Mouse (Mus musculus): ENCODE data around the gene Cpt1c. TPM values are rescaled to one million over a fixed set of nuclear protein-coding genes. Genes with fewer than 3 reads are reported as not detected.

Gene Cpt1c
- polyA plus RNA-seq (2014; fragmentation: Illumina TruSeq; extraction: RNeasy Lipid Tissue Mini Kit (QIAGEN cat#74804); ENCODE audit: low read depth, low replicate concordance) = not detected

GRCm38 (mm10) chr7:44974383-44975116 is at the start of gene Cpt1c:
TSS of gene Cpt1c (minus strand) at chr7:44974851.

GRCm38 (mm10) chr7:45017242-45018061 is 42.8 kb upstream of the Cpt1c start, which contains the start of gene Rras:
TSS of gene Rras (plus strand) at chr7:45017961.

DNA sequence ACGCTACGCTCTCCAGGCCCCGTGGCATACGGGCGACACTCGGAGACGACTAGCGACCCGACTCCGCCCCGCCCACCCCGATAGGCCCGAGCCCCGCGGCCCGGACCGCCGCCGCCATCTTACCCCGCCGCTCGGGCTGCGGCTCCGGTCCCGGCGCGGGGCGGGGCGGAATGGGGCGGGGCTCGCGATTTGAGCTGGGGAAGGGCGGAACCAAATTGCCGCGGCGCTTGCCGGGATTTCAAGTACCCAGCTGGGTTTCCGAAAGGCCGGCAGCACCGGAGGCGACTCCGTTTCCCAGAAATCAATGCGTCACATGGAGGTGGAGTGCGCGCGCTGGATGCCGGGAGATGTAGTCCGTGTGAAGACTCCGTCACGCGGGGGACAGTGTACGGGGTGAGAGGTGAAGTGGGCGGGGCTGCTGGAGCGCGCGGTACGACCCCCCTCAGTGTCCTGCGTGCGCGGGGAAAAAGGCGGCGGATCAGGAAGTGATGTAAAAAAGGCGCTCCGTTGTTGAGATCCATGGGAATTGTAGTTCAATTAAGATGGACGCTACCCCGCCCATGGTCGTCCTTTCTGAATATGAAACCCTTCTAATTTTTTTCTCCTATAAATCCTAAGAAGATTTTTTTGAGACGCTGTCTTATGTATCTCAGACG is 41.4 kb upstream of the Cpt1c start, which contains the start of gene Scaf1:
Scaf1 (minus strand) TSS at position 407 of the 656 bp plus-strand sequence.

DNA sequence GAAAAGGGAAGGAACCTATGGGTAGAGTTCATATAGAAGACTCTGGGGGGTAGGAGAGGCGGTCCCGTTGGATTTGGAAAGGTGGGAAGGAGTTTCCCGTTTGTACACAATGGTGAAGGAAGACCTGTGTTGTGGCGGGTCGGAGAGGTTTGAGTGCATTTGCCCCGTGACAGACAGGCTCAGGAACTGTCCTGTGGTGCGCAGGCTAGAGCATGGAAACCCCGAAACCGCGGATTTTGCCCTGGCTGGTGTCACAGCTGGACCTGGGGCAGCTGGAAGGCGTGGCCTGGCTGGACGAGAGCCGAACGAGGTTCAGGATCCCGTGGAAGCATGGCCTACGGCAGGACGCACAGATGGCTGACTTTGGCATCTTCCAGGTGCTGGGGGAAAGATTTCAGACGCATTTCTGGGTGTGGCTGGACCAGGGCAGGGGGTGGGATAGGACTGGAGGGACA is 23.9 kb upstream of the Cpt1c start, which contains the start of gene Bcl2l12:
Bcl2l12 (minus strand) TSS at position 212 of the 455 bp plus-strand sequence.

GRCm38 (mm10) chr7:44997231-44997939 is 22.7 kb upstream of the Cpt1c start, which contains the start of gene Irf3:
TSS of gene Irf3 (plus strand) at chr7:44997648.

GRCm38 (mm10) chr7:44986192-44986878 is 11.7 kb upstream of the Cpt1c start, which contains the start of gene Prmt1:
TSS of gene Prmt1 (minus strand) at chr7:44986568.

GRCm38 (mm10) chr7:44942904-44943303 is 31.7 kb downstream of the Cpt1c start, which contains the start of gene Tsks:
TSS of gene Tsks (plus strand) at chr7:44943204.

GRCm38 (mm10) chr7:44929204-44930151 is 45.2 kb downstream of the Cpt1c start, which contains the start of gene Ap2a1:
TSS of gene Ap2a1 (minus strand) at chr7:44929496.

Other genes starting within 250 kb of the Cpt1c start
- 11.6 TPM for gene Vrk3, start 226.4 kb downstream of the Cpt1c start, polyA plus RNA-seq (2014; fragmentation: Illumina TruSeq; extraction: RNeasy Lipid Tissue Mini Kit (QIAGEN cat#74804); ENCODE audit: low read depth, low replicate concordance)
- gene Zfp473, start 223.8 kb downstream of the Cpt1c start, polyA plus RNA-seq (2014; fragmentation: Illumina TruSeq; extraction: RNeasy Lipid Tissue Mini Kit (QIAGEN cat#74804); ENCODE audit: low read depth, low replicate concordance) = 0.16 TPM
- 1.8 TPM for gene Nup62, start 158.8 kb downstream of the Cpt1c start, polyA plus RNA-seq (2014; fragmentation: Illumina TruSeq; extraction: RNeasy Lipid Tissue Mini Kit (QIAGEN cat#74804); ENCODE audit: low read depth, low replicate concordance)
- not detected for gene Il4i1, start 158.5 kb downstream of the Cpt1c start, polyA plus RNA-seq (2014; fragmentation: Illumina TruSeq; extraction: RNeasy Lipid Tissue Mini Kit (QIAGEN cat#74804); ENCODE audit: low read depth, low replicate concordance)
- gene Atf5, start 158.2 kb downstream of the Cpt1c start, polyA plus RNA-seq (2014; fragmentation: Illumina TruSeq; extraction: RNeasy Lipid Tissue Mini Kit (QIAGEN cat#74804); ENCODE audit: low read depth, low replicate concordance) = 3.4 TPM
- 0.93 TPM for gene Akt1s1, start 125.9 kb downstream of the Cpt1c start, polyA plus RNA-seq (2014; fragmentation: Illumina TruSeq; extraction: RNeasy Lipid Tissue Mini Kit (QIAGEN cat#74804); ENCODE audit: low read depth, low replicate concordance)
- gene Tbc1d17, start 125.8 kb downstream of the Cpt1c start, polyA plus RNA-seq (2014; fragmentation: Illumina TruSeq; extraction: RNeasy Lipid Tissue Mini Kit (QIAGEN cat#74804); ENCODE audit: low read depth, low replicate concordance) = 0.97 TPM
- not detected for gene Pnkp, start 117.7 kb downstream of the Cpt1c start, polyA plus RNA-seq (2014; fragmentation: Illumina TruSeq; extraction: RNeasy Lipid Tissue Mini Kit (QIAGEN cat#74804); ENCODE audit: low read depth, low replicate concordance)
- gene Ptov1, start 105.1 kb downstream of the Cpt1c start, polyA plus RNA-seq (2014; fragmentation: Illumina TruSeq; extraction: RNeasy Lipid Tissue Mini Kit (QIAGEN cat#74804); ENCODE audit: low read depth, low replicate concordance) = not detected
- gene Med25, start 82.1 kb downstream of the Cpt1c start, polyA plus RNA-seq (2014; fragmentation: Illumina TruSeq; extraction: RNeasy Lipid Tissue Mini Kit (QIAGEN cat#74804); ENCODE audit: low read depth, low replicate concordance) = 1.4 TPM
- gene Fuz, start 78.8 kb downstream of the Cpt1c start, polyA plus RNA-seq (2014; fragmentation: Illumina TruSeq; extraction: RNeasy Lipid Tissue Mini Kit (QIAGEN cat#74804); ENCODE audit: low read depth, low replicate concordance) = 5.7 TPM
- 25.2 TPM for gene Ap2a1, start 45.4 kb downstream of the Cpt1c start, polyA plus RNA-seq (2014; fragmentation: Illumina TruSeq; extraction: RNeasy Lipid Tissue Mini Kit (QIAGEN cat#74804); ENCODE audit: low read depth, low replicate concordance)
- not detected for gene Tsks, start 31.6 kb downstream of the Cpt1c start, polyA plus RNA-seq (2014; fragmentation: Illumina TruSeq; extraction: RNeasy Lipid Tissue Mini Kit (QIAGEN cat#74804); ENCODE audit: low read depth, low replicate concordance)
- 5.7 TPM for gene Prmt1, start 11.7 kb upstream of the Cpt1c start, polyA plus RNA-seq (2014; fragmentation: Illumina TruSeq; extraction: RNeasy Lipid Tissue Mini Kit (QIAGEN cat#74804); ENCODE audit: low read depth, low replicate concordance)
- gene Irf3, start 22.8 kb upstream of the Cpt1c start, polyA plus RNA-seq (2014; fragmentation: Illumina TruSeq; extraction: RNeasy Lipid Tissue Mini Kit (QIAGEN cat#74804); ENCODE audit: low read depth, low replicate concordance) = 12.8 TPM
- gene Bcl2l12, start 23.9 kb upstream of the Cpt1c start, polyA plus RNA-seq (2014; fragmentation: Illumina TruSeq; extraction: RNeasy Lipid Tissue Mini Kit (QIAGEN cat#74804); ENCODE audit: low read depth, low replicate concordance) = not detected
- 2.1 TPM for gene Scaf1, start 41.5 kb upstream of the Cpt1c start, polyA plus RNA-seq (2014; fragmentation: Illumina TruSeq; extraction: RNeasy Lipid Tissue Mini Kit (QIAGEN cat#74804); ENCODE audit: low read depth, low replicate concordance)
- gene Rras, start 43.1 kb upstream of the Cpt1c start, polyA plus RNA-seq (2014; fragmentation: Illumina TruSeq; extraction: RNeasy Lipid Tissue Mini Kit (QIAGEN cat#74804); ENCODE audit: low read depth, low replicate concordance) = 2.3 TPM
- gene Prr12, start 78.0 kb upstream of the Cpt1c start, polyA plus RNA-seq (2014; fragmentation: Illumina TruSeq; extraction: RNeasy Lipid Tissue Mini Kit (QIAGEN cat#74804); ENCODE audit: low read depth, low replicate concordance) = 0.12 TPM
- 4.2 TPM for gene Nosip, start 87.6 kb upstream of the Cpt1c start, polyA plus RNA-seq (2014; fragmentation: Illumina TruSeq; extraction: RNeasy Lipid Tissue Mini Kit (QIAGEN cat#74804); ENCODE audit: low read depth, low replicate concordance)
- gene Prrg2, start 87.8 kb upstream of the Cpt1c start, polyA plus RNA-seq (2014; fragmentation: Illumina TruSeq; extraction: RNeasy Lipid Tissue Mini Kit (QIAGEN cat#74804); ENCODE audit: low read depth, low replicate concordance) = 1.7 TPM
- gene Rcn3, start 117.4 kb upstream of the Cpt1c start, polyA plus RNA-seq (2014; fragmentation: Illumina TruSeq; extraction: RNeasy Lipid Tissue Mini Kit (QIAGEN cat#74804); ENCODE audit: low read depth, low replicate concordance) = not detected
- gene Fcgrt, start 129.0 kb upstream of the Cpt1c start, polyA plus RNA-seq (2014; fragmentation: Illumina TruSeq; extraction: RNeasy Lipid Tissue Mini Kit (QIAGEN cat#74804); ENCODE audit: low read depth, low replicate concordance) = 17.1 TPM
- 257 TPM for gene Rps11, start 149.6 kb upstream of the Cpt1c start, polyA plus RNA-seq (2014; fragmentation: Illumina TruSeq; extraction: RNeasy Lipid Tissue Mini Kit (QIAGEN cat#74804); ENCODE audit: low read depth, low replicate concordance)
- gene Rpl13a, start 153.9 kb upstream of the Cpt1c start, polyA plus RNA-seq (2014; fragmentation: Illumina TruSeq; extraction: RNeasy Lipid Tissue Mini Kit (QIAGEN cat#74804); ENCODE audit: low read depth, low replicate concordance) = 320 TPM
- not detected for gene Gm45713, start 161.4 kb upstream of the Cpt1c start, polyA plus RNA-seq (2014; fragmentation: Illumina TruSeq; extraction: RNeasy Lipid Tissue Mini Kit (QIAGEN cat#74804); ENCODE audit: low read depth, low replicate concordance)
- 6.0 TPM for gene Flt3l, start 161.6 kb upstream of the Cpt1c start, polyA plus RNA-seq (2014; fragmentation: Illumina TruSeq; extraction: RNeasy Lipid Tissue Mini Kit (QIAGEN cat#74804); ENCODE audit: low read depth, low replicate concordance)
- not detected for gene Pih1d1, start 179.5 kb upstream of the Cpt1c start, polyA plus RNA-seq (2014; fragmentation: Illumina TruSeq; extraction: RNeasy Lipid Tissue Mini Kit (QIAGEN cat#74804); ENCODE audit: low read depth, low replicate concordance)
- gene Aldh16a1, start 179.7 kb upstream of the Cpt1c start, polyA plus RNA-seq (2014; fragmentation: Illumina TruSeq; extraction: RNeasy Lipid Tissue Mini Kit (QIAGEN cat#74804); ENCODE audit: low read depth, low replicate concordance) = 2.0 TPM
- not detected for gene Slc17a7, start 189.1 kb upstream of the Cpt1c start, polyA plus RNA-seq (2014; fragmentation: Illumina TruSeq; extraction: RNeasy Lipid Tissue Mini Kit (QIAGEN cat#74804); ENCODE audit: low read depth, low replicate concordance)
- gene Gfy, start 204.7 kb upstream of the Cpt1c start, polyA plus RNA-seq (2014; fragmentation: Illumina TruSeq; extraction: RNeasy Lipid Tissue Mini Kit (QIAGEN cat#74804); ENCODE audit: low read depth, low replicate concordance) = not detected
- gene Pth2, start 206.1 kb upstream of the Cpt1c start, polyA plus RNA-seq (2014; fragmentation: Illumina TruSeq; extraction: RNeasy Lipid Tissue Mini Kit (QIAGEN cat#74804); ENCODE audit: low read depth, low replicate concordance) = not detected
- not detected for gene Ccdc155, start 230.0 kb upstream of the Cpt1c start, polyA plus RNA-seq (2014; fragmentation: Illumina TruSeq; extraction: RNeasy Lipid Tissue Mini Kit (QIAGEN cat#74804); ENCODE audit: low read depth, low replicate concordance)
- not detected for gene Dkkl1, start 237.3 kb upstream of the Cpt1c start, polyA plus RNA-seq (2014; fragmentation: Illumina TruSeq; extraction: RNeasy Lipid Tissue Mini Kit (QIAGEN cat#74804); ENCODE audit: low read depth, low replicate concordance)
- 0.44 TPM for gene Tead2, start 240.9 kb upstream of the Cpt1c start, polyA plus RNA-seq (2014; fragmentation: Illumina TruSeq; extraction: RNeasy Lipid Tissue Mini Kit (QIAGEN cat#74804); ENCODE audit: low read depth, low replicate concordance)